Mouse (Mus musculus) limb, embryonic 10.5 days (tissue): ENCODE data around the gene Tanc1. TPM values are rescaled to one million over a fixed set of nuclear protein-coding genes. Genes with fewer than 3 reads are reported as not detected.

Source experiments
- DNase-seq: peaks from one replicate; pipeline ENCODE4 v3.0.0-alpha.2; 2017; ENCODE audit warnings: low spot score
- H3K27ac ChIP-seq: fragments of 300-500 bp; sonication (generic); 2 replicates; pipeline ENCODE4 v1.5.1; 2016; ENCODE audit warnings: mild to moderate bottlenecking
- H3K27me3 ChIP-seq: fragments of 300-500 bp; sonication (generic); 2 replicates; pipeline ENCODE4 v1.6.1; 2016; ENCODE audit warnings: low read depth, mild to moderate bottlenecking; ENCODE audit not compliant: poor library complexity, severe bottlenecking
- H3K36me3 ChIP-seq: fragments of 300-500 bp; sonication (generic); 2 replicates; pipeline ENCODE4 v1.6.1; 2016; ENCODE audit warnings: mild to moderate bottlenecking, moderate library complexity
- H3K4me1 ChIP-seq: fragments of 300-500 bp; sonication (generic); 2 replicates; pipeline ENCODE4 v1.6.1; 2016
- H3K4me3 ChIP-seq: fragments of 300-500 bp; sonication (generic); 2 replicates; pipeline ENCODE4 v1.5.1; 2016; ENCODE audit warnings: mild to moderate bottlenecking, moderate library complexity
- H3K9me3 ChIP-seq: fragments of 300-500 bp; sonication (generic); replicated peaks from 2 replicates; pipeline ENCODE4 v1.6.1; 2016; ENCODE audit warnings: mild to moderate bottlenecking
- WGBS: fragments of 180-500 bp; shearing (Covaris S2); methylation state at CpG from one replicate; pipeline ENCODE4 v1.1.7; 2016; 5-methylcytosine and 5-hydroxymethylcytosine counted together
- polyA plus RNA-seq: library from polyadenylated mRNA; unstranded; fragments of >200 nt; fragmentation: Nextera tagmentation; extraction: Ambion mirVana; gene quantifications from 2 replicates; pipeline ENCODE4 v1.2.1, GENCODE M21; 2016

Tanc1 gene
- polyA plus RNA-seq, 1 experiment from 2014 or later: 85.4 TPM

- no peak overlapping the region for H3K4me3 ChIP-seq
- no peak for DNase-seq
- H3K27ac ChIP-seq: no peak overlapping the region
- H3K9me3 ChIP-seq: no peaks in the 10 kb centered on the region
- 0 out of 2 replicates have a peak, but pooled peaks cover 3% of the 10 kb centered on the region for H3K4me1 ChIP-seq
- H3K36me3 ChIP-seq: peaks cover 18% of the 10 kb centered on the region
- no peaks in the 10 kb centered on the region for H3K27me3 ChIP-seq
- WGBS: 90% methylated on average over 6 of the region's 6 CpGs
These were observed 250.8 kb downstream of the Tanc1 start for GRCm38 (mm10) chr2:59862618-59863017.

- no peaks in the 10 kb centered on the region for H3K4me1 ChIP-seq
- H3K27ac ChIP-seq: no peak overlapping the region
- H3K27me3 ChIP-seq: no peaks in the 10 kb centered on the region
- peaks cover 18% of the 10 kb centered on the region for H3K36me3 ChIP-seq
- 88% methylated on average over 6 of the region's 6 CpGs for WGBS
- H3K9me3 ChIP-seq: no peaks in the 10 kb centered on the region
- no peak overlapping the region for H3K4me3 ChIP-seq
- DNase-seq: no peak
These were observed 258.7 kb downstream of the Tanc1 start for GRCm38 (mm10) chr2:59870526-59870925.

GRCm38 (mm10) chr2:59876482-59876881, 264.6 kb downstream of the Tanc1 start:
- Histone ChIP-seq H3K27ac (no peak overlapping the region), H3K9me3 (no peaks in the 10 kb centered on the region), H3K4me1 (no peaks in the 10 kb centered on the region), H3K36me3 (peaks cover 39% of the 10 kb centered on the region), H3K27me3 (no peaks in the 10 kb centered on the region), H3K4me3 (no peak overlapping the region)
- WGBS: 94% methylated on average over 15 of the region's 15 CpGs
- no peak for DNase-seq

GRCm38 (mm10) chr2:59877335-59877734, 265.5 kb downstream of the Tanc1 start:
- WGBS: 91% methylated on average over 4 of the region's 4 CpGs
- Histone ChIP-seq H3K4me3 (no peak overlapping the region), H3K27ac (no peak overlapping the region), H3K27me3 (no peaks in the 10 kb centered on the region), H3K9me3 (no peaks in the 10 kb centered on the region), H3K36me3 (peaks cover 30% of the 10 kb centered on the region), H3K4me1 (0 out of 2 replicates have a peak, but pooled peaks cover 6% of the 10 kb centered on the region)
- no peak for DNase-seq

- H3K9me3 ChIP-seq: no peaks in the 10 kb centered on the region
- no peak overlapping the region for H3K4me3 ChIP-seq
- peaks cover 10% of the 10 kb centered on the region; the same call in 1 of the 2 replicates for H3K4me1 ChIP-seq
- no peak for DNase-seq
- H3K27ac ChIP-seq: no peak overlapping the region
- peaks cover 24% of the 10 kb centered on the region for H3K36me3 ChIP-seq
- WGBS: 69% methylated on average over 19 of the region's 19 CpGs
- H3K27me3 ChIP-seq: no peaks in the 10 kb centered on the region
These were observed 266.4 kb downstream of the Tanc1 start for GRCm38 (mm10) chr2:59878221-59878620.

- Histone ChIP-seq H3K27ac (no peak overlapping the region; the same call in 1 of the 2 replicates), H3K4me3 (peak overlapping the region; percentile 63), H3K4me1 (peaks cover 10% of the 10 kb centered on the region; the same call in 1 of the 2 replicates), H3K36me3 (peaks cover 24% of the 10 kb centered on the region), H3K27me3 (no peaks in the 10 kb centered on the region), H3K9me3 (no peaks in the 10 kb centered on the region)
- WGBS: 84% methylated on average over 6 of the region's 6 CpGs
- DNase-seq: no peak
These were observed 269.6 kb downstream of the Tanc1 start for GRCm38 (mm10) chr2:59881404-59881803.

- WGBS: 7% methylated on average over 57 of the region's 57 CpGs
- Histone ChIP-seq H3K27me3 (no peaks in the 10 kb centered on the region), H3K27ac (peak within 1 kb of the TSS; percentile 89), H3K4me1 (peaks cover 10% of the 10 kb centered on the region; the same call in 1 of the 2 replicates), H3K36me3 (peaks cover 24% of the 10 kb centered on the region), H3K9me3 (no peaks in the 10 kb centered on the region), H3K4me3 (peak within 1 kb of the TSS; percentile 63)
- peak; percentile 92 for DNase-seq
These were observed 270.2 kb downstream of the Tanc1 start, which contains the start of gene Wdsub1 for GRCm38 (mm10) chr2:59881831-59882741. Gene Wdsub1, minus strand, starts transcription at chr2:59882591.

GRCm38 (mm10) chr2:59882742-59883281, 271.0 kb downstream of the Tanc1 start:
- no peaks in the 10 kb centered on the region for H3K9me3 ChIP-seq

GRCm38 (mm10) chr2:59889699-59890098, 277.9 kb downstream of the Tanc1 start:
- Histone ChIP-seq H3K36me3 (peaks cover 15% of the 10 kb centered on the region), H3K27me3 (no peaks in the 10 kb centered on the region), H3K9me3 (no peaks in the 10 kb centered on the region), H3K27ac (no peak overlapping the region), H3K4me1 (no peaks in the 10 kb centered on the region), H3K4me3 (no peak overlapping the region)
- no peak for DNase-seq
- 71% methylated on average over 6 of the region's 6 CpGs for WGBS

More at GRCm38 (mm10) chr2:59882742-59883281, 271.0 kb downstream of the Tanc1 start:
- Histone ChIP-seq H3K4me3 (peak overlapping the region; percentile 63), H3K27ac (peak overlapping the region; percentile 89), H3K27me3 (no peaks in the 10 kb centered on the region), H3K36me3 (peaks cover 20% of the 10 kb centered on the region), H3K4me1 (peaks cover 10% of the 10 kb centered on the region; the same call in 1 of the 2 replicates)
- no peak for DNase-seq
- WGBS: 78% methylated on average over 8 of the region's 8 CpGs

Other genes with a start within 250 kb of the Tanc1 start
- gene Dapl1, start 127.4 kb upstream of the Tanc1 start, polyA plus RNA-seq: 0.36 and 0.94 TPM in 2 replicates